Mouse (Mus musculus) adrenal gland, postnatal 4 days (tissue): Measurements from ENCODE around the gene Zfp72. TPM values are rescaled to one million over a fixed set of nuclear protein-coding genes. Genes with fewer than 3 reads are reported as not detected.

ENCODE experiments used
- DNase-seq, 2 experiments: peaks; one replicate each; pipeline ENCODE4 v3.0.0; 2021 to 2022; ENCODE audit warnings: low spot score in 2 of 2, mixed read lengths in 2 of 2
- long read RNA-seq, 2 experiments: library from polyadenylated mRNA; stranded (forward); transcript quantifications; one replicate each; pipeline ENCODE4 v2.0.0; 2021
- microRNA-seq: library from miRNA; unstranded; fragments of <30 nt; microRNA quantifications from one replicate; pipeline ENCODE4 v1.2.0, GENCODE M21; 2021
- total RNA-seq, 2 experiments: library from RNA; stranded (reverse); gene quantifications; 2 replicates each; pipeline ENCODE4 v1.2.3; 2021

The Zfp72 gene
- total RNA-seq, result 1 to 10 TPM; 2.9 to 3.3 TPM
- long read RNA-seq, experiment 1, full-length matches to known transcripts, result 2 of 4 reads
- long read RNA-seq, experiment 1, partial matches to known transcripts, result 0 of 4 reads
- long read RNA-seq, experiment 1, other reads (novel, unspliced or antisense), result 2 of 4 reads
- long read RNA-seq, experiment 2, full-length matches to known transcripts, result 2 of 5 reads
- long read RNA-seq, experiment 2, partial matches to known transcripts, result 0 of 5 reads
- long read RNA-seq, experiment 2, other reads (novel, unspliced or antisense), result 3 of 5 reads

DNA sequence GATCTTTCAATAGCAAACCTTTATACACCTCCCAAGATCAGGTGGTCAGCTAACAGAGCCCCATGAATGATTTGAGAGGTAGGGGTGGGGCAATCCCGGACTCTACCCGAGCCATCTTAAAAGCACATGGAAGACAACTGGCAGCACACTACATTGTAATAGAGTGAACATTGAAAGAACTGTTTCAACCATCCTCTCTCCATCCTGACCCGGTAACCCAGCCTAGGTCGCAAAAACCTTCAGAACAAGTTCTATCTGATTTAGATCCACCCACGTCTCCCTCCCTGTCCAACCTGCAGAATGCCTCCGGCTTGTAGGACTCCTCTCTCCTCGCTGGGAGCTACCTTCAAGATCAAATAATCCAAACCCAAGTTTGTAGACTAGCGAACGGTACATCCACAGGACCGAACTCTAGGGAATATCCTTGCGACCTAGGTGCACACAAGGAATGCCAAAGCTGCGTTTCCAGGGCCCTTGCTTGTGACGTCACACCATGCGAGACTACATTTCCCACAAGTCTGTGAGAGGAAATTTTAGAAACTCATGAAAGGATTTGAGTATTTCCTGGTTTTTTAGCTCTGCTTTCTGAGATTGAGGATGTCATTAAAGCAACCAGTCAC, at the start of gene Zfp72:
Gene Zfp72 (minus strand): TSS at position 466 of the 620 bp plus-strand sequence.
- peak in 1 of 2 experiments; percentile 45 for DNase-seq

GRCm38 (mm10) chr13:74439895-74440294, 49.3 kb upstream of the Zfp72 start:
- no peak for DNase-seq

DNA sequence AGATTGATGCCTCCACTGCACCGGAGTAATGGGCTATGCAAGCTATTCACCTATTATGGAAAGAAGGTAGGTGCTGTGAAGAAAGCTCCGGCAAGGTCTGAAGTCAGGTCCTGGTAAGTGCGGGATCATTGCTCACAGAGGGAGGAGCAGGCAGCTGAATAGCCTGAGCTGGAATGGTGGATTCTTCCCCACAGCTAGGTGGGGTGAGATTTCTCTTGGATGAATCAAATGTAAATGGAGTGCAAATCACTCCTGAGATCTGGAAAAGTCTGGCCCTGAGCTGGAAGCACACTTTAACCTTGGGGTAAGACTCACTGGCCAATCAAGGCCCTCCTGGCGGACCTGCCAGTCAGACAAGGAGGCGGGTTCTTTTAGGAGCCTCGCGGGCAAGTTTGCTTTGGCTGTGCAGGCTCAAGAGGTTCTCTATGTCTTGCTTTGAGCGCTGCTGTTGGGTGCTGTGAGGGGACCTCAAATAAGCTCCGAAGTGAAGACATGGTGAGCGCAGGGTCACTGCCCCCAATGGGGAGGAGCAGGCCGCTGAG, 8.7 kb upstream of the Zfp72 start, which contains the start of gene Ftl1-ps1:
Gene Ftl1-ps1 (plus strand): TSS at position 397 of the 542 bp plus-strand sequence.
- DNase-seq, result peak in 1 of 2 experiments; percentile 14

DNA sequence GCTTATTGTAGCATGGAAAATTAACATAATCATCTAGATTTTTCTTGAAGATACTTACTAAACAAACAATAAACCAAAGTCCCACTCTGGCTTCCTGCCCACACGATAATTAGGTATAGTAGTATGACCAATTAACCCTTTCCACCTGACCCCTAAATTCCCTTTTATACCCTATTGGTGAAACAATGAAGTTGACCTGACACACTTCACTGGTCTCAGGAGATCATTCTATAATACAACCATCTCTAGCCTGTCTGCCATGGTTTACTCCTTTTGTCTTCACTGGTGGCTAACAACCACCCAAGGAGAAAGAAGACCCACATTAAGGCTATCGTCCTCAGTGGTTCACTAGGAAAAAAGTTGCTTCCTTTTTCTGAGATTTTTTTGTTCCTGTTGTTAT, 520 bp upstream of the Zfp72 start:
- no peak for DNase-seq

- DNase-seq, result no peak
Observed at GRCm38 (mm10) chr13:74389730-74390129, 906 bp downstream of the Zfp72 start.

- DNase-seq, result no peak
Observed at GRCm38 (mm10) chr13:74382289-74382688, 8.3 kb downstream of the Zfp72 start.

- DNase-seq, result no peak
Observed at GRCm38 (mm10) chr13:74381533-74382276, 8.9 kb downstream of the Zfp72 start.

DNA sequence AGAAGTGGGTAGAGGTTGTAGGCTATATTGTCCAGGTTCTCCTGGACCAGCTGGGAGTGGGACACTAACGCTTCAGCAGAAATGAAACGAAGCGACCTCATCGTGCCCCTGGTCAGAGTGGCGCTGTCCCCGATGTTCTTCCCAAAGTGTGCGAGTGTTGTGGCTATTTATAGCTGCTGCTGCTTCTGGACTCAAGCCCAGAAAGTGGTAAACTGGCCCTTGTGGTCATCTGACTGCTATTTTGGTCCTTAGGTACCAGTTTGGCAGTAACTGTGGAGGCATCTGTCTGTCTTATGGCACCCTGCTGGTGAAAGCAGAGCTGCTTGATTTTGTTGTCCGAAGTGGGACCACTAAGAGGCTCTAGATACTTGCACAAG, 26.8 kb downstream of the Zfp72 start, which contains the start of gene Lrrc14b:
Gene Lrrc14b (minus strand): TSS at position 147 of the 377 bp plus-strand sequence.
- DNase-seq, result no peak

DNA sequence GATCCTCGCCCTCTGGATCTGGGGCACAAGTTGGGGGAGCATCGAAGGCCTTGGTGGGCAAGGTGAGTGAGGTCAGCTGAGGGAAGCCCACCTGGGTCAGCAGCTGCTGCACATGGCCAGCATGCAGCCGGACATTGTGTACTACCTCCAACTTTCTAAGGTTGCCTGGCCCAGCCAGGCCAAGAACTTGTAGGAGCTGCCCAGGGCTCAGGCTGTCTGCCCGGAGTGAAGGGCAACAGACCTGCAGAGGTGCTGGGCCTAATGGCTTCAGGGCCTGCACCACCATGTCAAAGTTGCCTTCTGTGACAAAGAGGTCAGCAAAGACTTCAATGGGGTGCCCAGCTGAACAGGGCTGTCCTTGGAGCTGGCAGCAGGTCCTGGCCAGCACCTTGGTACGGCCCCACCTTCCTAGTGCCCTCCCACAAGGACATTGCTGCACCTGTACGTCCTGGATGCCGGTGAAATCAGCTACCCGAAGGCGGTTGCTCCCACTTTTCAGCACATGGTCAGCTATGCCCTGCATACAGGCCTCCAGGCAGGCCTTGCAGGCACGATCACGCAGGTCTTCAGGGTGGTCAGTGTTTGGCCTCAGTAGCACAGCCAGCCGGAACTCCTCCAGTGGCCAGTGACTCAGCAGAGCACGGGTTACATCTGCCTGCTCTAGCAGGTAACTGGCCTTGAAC, 27.3 kb downstream of the Zfp72 start:
- DNase-seq, result no peak

- no peak for DNase-seq
Observed at GRCm38 (mm10) chr13:74362218-74362617, 28.4 kb downstream of the Zfp72 start.

GRCm38 (mm10) chr13:74356491-74356890, 34.1 kb downstream of the Zfp72 start:
- DNase-seq, result no peak

GRCm38 (mm10) chr13:74350435-74350906, 40.2 kb downstream of the Zfp72 start:
- no peak for DNase-seq

DNA sequence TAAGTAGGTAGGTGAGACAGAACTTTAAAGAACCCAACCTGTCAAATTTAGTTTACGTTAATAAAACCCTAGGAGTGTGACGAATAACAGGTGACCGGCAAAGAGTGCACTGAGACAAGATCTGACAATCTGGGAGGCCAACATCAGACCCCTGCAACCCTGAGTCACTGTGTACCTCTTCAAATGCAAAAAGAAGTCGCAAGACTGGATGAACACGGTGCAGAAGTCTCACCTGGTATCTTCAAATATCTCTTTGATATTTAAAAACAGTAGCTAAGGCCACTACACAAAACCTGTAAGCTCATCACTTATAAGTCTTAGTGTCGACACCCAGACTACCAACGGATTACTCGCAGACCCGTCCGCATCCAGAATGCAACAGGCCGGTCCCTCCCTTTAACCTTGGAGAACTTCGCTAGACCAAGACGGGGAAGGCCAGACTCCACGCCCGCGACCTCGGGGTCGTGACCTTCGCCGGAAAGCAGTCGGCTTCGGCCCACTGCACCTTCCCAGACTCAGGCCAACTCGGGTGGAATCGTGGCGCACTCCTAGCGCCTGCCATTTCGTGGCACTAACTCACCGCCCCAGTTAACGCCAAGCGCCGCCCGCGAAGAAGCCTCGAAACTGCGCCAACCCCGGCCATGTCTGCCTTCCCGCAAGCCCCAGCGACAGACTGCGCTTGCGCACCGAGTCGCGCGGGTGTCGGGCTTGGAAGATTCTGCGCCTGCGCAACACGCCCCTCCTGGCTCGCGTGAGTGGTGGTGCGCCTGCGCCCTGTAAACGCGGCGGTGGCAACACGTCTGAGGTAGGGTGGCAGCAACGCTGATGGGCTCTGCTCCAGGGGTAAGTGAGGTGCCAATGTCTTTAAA, 40.8 kb downstream of the Zfp72 start, which contains the start of the genes Sdha and Ccdc127:
Gene Sdha (minus strand): TSS at position 715 of the 869 bp plus-strand sequence.
Gene Ccdc127 (plus strand): TSS at position 744 of the 869 bp plus-strand sequence.
- peak; percentile 92 to 94 for DNase-seq

GRCm38 (mm10) chr13:74341036-74341435, 49.6 kb downstream of the Zfp72 start:
- DNase-seq, result no peak

DNA sequence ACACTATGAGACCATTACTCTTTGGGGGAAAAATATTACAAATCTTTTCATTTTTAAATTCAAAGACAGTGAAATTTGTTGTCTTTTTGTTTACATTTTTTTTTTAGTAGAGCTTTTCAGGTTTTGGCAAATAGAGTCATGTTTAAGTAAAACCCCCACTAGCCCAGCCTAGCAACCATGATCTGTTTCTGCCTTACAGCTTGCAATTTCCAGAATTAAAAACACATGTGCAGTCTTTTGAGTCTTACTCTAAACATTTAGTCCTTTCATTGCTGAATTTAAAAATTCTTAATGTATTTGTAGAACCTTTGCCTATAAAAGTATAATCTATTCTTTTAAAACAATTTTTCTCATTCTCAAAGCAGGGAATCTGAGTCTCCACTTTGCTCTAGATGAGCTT, 61.3 kb downstream of the Zfp72 start:
- DNase-seq, result no peak

Small RNA genes lying within 50 kb of the gene (microRNA-seq; reads per million reads assigned to microRNA genes)
- not detected for gene Mir692-3

Other genes starting within 250 kb of the Zfp72 start
- 10 to 100 TPM; 57.6 to 62.6 TPM for gene Exoc3, start 182.1 kb downstream of the Zfp72 start, total RNA-seq
- gene Ahrr, start 98.5 kb downstream of the Zfp72 start, total RNA-seq, result 1 to 10 TPM; 2.3 to 2.4 TPM
- gene Pdcd6, start 73.3 kb downstream of the Zfp72 start, total RNA-seq, result 100 to 1,000 TPM; 143 to 145 TPM
- gene Sdha, start 40.6 kb downstream of the Zfp72 start, total RNA-seq, result 100 to 1,000 TPM; 450 to 473 TPM
- gene Ccdc127, start 40.5 kb downstream of the Zfp72 start, total RNA-seq, result 10 to 100 TPM; 48.3 to 50.8 TPM
- 1 to 10 TPM in 1 of 2 experiments, under 1 TPM in 1; 0.78 to 1.5 TPM for gene Lrrc14b, start 26.8 kb downstream of the Zfp72 start, total RNA-seq
- gene Ftl1-ps1, start 8.9 kb upstream of the Zfp72 start, total RNA-seq, result 100 to 1,000 TPM; 682 to 698 TPM
- gene Zfp825, start 103.2 kb upstream of the Zfp72 start, total RNA-seq, result 10 to 100 TPM; 13.2 to 13.7 TPM
- 10 to 100 TPM; 69.9 to 71.8 TPM for gene Erap1, start 248.7 kb upstream of the Zfp72 start, total RNA-seq